Mouse (Mus musculus): ENCODE measurements around the gene Olfr1204. TPM values are rescaled to one million over a fixed set of nuclear protein-coding genes. Genes with fewer than 3 reads are reported as not detected.

Olfr1204 gene
- not detected for total RNA-seq (2021)
- long read RNA-seq, experiment 1 = 0 reads
- long read RNA-seq, experiment 2 = 0 reads

- DNase-seq (ENCODE audit: low spot score in 2 of 2) = no peak
Measured at GRCm38 (mm10) chr2:88848992-88849391, at the start of gene Olfr1204. TSS of gene Olfr1204 (plus strand) at chr2:88849292.

GRCm38 (mm10) chr2:88814196-88814595 lies 34.9 kb upstream of the Olfr1204 start, which contains the start of gene Olfr1202:
TSS of gene Olfr1202 (plus strand) at chr2:88814496.
- DNase-seq (ENCODE audit: low spot score in 2 of 2) = no peak

GRCm38 (mm10) chr2:88829437-88829836 lies 19.7 kb upstream of the Olfr1204 start, which contains the start of gene Olfr1205:
TSS of gene Olfr1205 (plus strand) at chr2:88829737.
- no peak for DNase-seq (ENCODE audit: low spot score in 2 of 2)

- DNase-seq (ENCODE audit: low spot score in 2 of 2) = no peak
Measured at GRCm38 (mm10) chr2:88838477-88838876, 10.6 kb upstream of the Olfr1204 start.

GRCm38 (mm10) chr2:88862931-88863330 lies 13.8 kb downstream of the Olfr1204 start, which contains the start of gene Olfr1206:
TSS of gene Olfr1206 (plus strand) at chr2:88863231.
- DNase-seq (ENCODE audit: low spot score in 2 of 2) = no peak

GRCm38 (mm10) chr2:88902211-88902610 lies 53.1 kb downstream of the Olfr1204 start, which contains the start of gene Olfr1208:
TSS of gene Olfr1208 (minus strand) at chr2:88902311.
- DNase-seq (ENCODE audit: low spot score in 2 of 2) = no peak

Other genes starting within 250 kb of the Olfr1204 start
- under 1 TPM in 1 of 2 experiments, not detected in 1; 0.07 TPM for gene Olfr1191-ps1, start 208.8 kb upstream of the Olfr1204 start, total RNA-seq (2021)
- gene Olfr1192-ps1, start 200.8 kb upstream of the Olfr1204 start, total RNA-seq (2021) = not detected
- not detected for gene Olfr1193, start 173.7 kb upstream of the Olfr1204 start, total RNA-seq (2021)
- not detected for gene Olfr1195, start 160.1 kb upstream of the Olfr1204 start, total RNA-seq (2021)
- not detected for gene Olfr1196, start 144.7 kb upstream of the Olfr1204 start, total RNA-seq (2021)
- not detected for gene Olfr1197, start 116.9 kb upstream of the Olfr1204 start, total RNA-seq (2021)
- not detected for gene Olfr1198, start 97.9 kb upstream of the Olfr1204 start, total RNA-seq (2021)
- not detected for gene Olfr1199, start 88.8 kb upstream of the Olfr1204 start, total RNA-seq (2021)
- not detected for gene Olfr1200, start 78.8 kb upstream of the Olfr1204 start, total RNA-seq (2021)
- not detected for gene Olfr1201, start 56.3 kb upstream of the Olfr1204 start, total RNA-seq (2021)
- not detected for gene Olfr1202, start 34.8 kb upstream of the Olfr1204 start, total RNA-seq (2021)
- not detected for gene Olfr1205, start 19.6 kb upstream of the Olfr1204 start, total RNA-seq (2021)
- not detected for gene Olfr1206, start 13.9 kb downstream of the Olfr1204 start, total RNA-seq (2021)
- not detected for gene Olfr1208, start 53.0 kb downstream of the Olfr1204 start, total RNA-seq (2021)
- not detected for gene Olfr1209, start 65.9 kb downstream of the Olfr1204 start, total RNA-seq (2021)
- gene Olfr1211, start 88.8 kb downstream of the Olfr1204 start, total RNA-seq (2021) = not detected
- not detected for gene Olfr1212, start 104.7 kb downstream of the Olfr1204 start, total RNA-seq (2021)
- not detected for gene Gm13762, start 131.0 kb downstream of the Olfr1204 start, total RNA-seq (2021)
- not detected for gene Olfr1214, start 143.4 kb downstream of the Olfr1204 start, total RNA-seq (2021)
- not detected for gene Olfr1215, start 157.7 kb downstream of the Olfr1204 start, total RNA-seq (2021)
- gene Olfr1216, start 169.0 kb downstream of the Olfr1204 start, total RNA-seq (2021) = not detected
- not detected for gene Olfr1217, start 182.8 kb downstream of the Olfr1204 start, total RNA-seq (2021)
- not detected for gene Olfr1218, start 211.9 kb downstream of the Olfr1204 start, total RNA-seq (2021)
- not detected for gene Olfr1219, start 234.2 kb downstream of the Olfr1204 start, total RNA-seq (2021)

Measured in layer of hippocampus, postnatal 14 days (tissue).